Mouse (Mus musculus): ENCODE results near the gene Hsf5.

Hsf5 gene

DNA sequence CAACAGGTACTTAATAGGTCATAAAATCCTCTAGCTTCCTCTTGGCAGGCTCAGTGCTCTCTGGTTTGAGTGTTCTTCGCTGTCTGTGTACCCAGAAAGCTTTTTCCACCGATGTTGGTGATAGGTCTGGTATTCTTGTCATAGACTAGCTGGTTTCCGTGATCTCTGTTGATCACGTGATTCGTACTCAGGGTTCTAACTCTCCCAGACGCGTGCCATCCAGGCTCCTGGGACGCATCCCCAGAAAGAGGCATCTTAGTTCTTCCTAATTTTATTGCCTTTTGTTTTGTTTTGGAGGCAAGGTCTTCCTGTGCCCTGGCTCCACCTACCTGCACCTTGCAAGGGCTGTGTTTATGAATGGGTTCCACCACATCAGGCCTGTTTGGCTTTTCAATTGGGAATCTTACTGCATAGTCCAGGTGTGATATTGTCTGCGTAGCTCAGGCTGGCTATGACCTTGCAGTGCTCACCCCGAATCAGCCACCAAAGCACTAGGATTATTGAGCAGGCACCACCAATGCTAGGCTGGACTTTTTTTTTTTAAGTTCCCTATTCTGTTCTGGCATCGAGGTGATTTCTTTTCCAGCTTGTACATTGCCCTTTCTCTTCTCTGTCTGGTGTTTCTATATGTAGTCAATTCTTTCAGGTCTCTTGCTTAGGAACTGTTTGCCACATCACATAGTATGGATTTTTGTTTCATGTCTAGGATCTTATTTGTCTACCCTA is 71.7 kb downstream of the Hsf5 start:
- no peak for DNase-seq (ENCODE audit: low spot score)

GRCm38 (mm10) chr11:87689402-87689808 is 72.4 kb downstream of the Hsf5 start:
- DNase-seq (ENCODE audit: low spot score), result no peak

GRCm38 (mm10) chr11:87690054-87690740 is 73.2 kb downstream of the Hsf5 start:
- DNase-seq (ENCODE audit: low spot score), result no peak

GRCm38 (mm10) chr11:87697131-87697682 is 80.2 kb downstream of the Hsf5 start:
- no peak for DNase-seq (ENCODE audit: low spot score)

GRCm38 (mm10) chr11:87698126-87698525 is 81.2 kb downstream of the Hsf5 start:
- no peak for DNase-seq (ENCODE audit: low spot score)

- DNase-seq (ENCODE audit: low spot score), result no peak
Measured at GRCm38 (mm10) chr11:87701108-87701507, 84.1 kb downstream of the Hsf5 start.

- no peak for DNase-seq (ENCODE audit: low spot score)
Measured at GRCm38 (mm10) chr11:87701877-87702620, 85.1 kb downstream of the Hsf5 start.

DNA sequence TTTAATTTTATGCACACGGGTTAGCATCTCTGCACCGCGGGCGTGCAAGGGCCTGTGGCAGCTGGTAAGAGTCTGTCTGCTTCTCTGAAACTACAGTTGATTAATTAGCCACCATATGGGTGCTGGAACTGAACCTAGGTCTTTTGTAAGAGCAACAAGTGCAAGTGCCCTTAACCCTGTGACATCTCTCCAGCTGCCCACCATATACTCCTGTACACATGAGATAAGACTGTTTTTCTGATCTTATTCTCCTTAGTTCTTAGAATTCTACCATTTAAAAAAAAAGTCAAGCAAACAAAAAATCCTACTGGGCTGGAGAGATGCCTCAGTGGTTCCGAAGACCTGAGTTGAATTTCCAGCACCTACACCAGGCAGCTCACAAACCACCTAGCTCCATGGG is 86.7 kb downstream of the Hsf5 start:
- DNase-seq (ENCODE audit: low spot score), result no peak

GRCm38 (mm10) chr11:87704289-87704688 is 87.3 kb downstream of the Hsf5 start:
- no peak for DNase-seq (ENCODE audit: low spot score)

DNA sequence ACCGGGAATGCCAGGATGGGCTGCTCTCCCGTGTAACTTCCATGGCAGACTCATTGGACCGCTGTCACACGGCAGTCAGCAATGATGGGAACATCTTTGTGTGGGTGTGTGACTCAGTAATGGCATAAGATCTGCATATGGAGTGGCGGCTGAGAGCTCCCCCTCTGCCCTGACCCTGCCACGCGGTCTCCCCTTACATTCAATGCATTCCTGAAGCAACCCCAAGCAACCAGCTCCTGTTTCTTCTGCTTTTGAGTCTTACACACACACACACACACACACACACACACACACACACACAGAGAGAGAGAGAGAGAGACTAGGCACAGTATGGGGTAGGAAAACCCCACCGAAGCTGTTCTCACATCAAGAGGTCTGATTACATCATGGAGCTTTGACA is 90.6 kb downstream of the Hsf5 start:
- DNase-seq (ENCODE audit: low spot score), result no peak

DNA sequence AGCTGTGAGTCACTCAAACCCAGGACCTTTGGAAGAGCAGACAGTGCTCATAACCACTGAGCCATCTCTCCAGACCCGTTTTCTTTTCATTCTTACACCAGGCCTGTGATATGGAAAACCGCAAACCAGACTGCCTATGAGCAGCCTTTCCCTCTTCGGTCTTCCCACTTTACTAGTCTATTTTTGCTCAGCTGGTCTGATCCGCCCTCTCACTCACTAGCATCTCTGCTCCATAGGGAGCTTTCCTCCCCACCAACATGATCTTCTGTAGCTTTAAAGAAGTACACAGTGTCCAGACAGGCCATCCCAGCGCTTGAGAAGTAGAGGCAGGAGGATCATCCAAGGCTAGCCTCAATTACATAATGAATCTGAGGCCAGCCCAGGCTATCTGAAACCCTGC is 92.0 kb downstream of the Hsf5 start:
- DNase-seq (ENCODE audit: low spot score), result no peak
